Mouse (Mus musculus): ENCODE measurements around the gene 2810004N23Rik.

- TF ChIP-seq POLR2A (IDR thresholded peaks at IDR 0.05; ENCODE audit: low read depth, low read length) = no peak
- TF ChIP-seq CTCF (IDR thresholded peaks at IDR 0.05; ENCODE audit: extremely low read depth, insufficient read length, insufficient replicate concordance, low read depth, low read length) = no peak
Measured at GRCm38 (mm10) chr8:124837956-124838355, 25.0 kb downstream of the 2810004N23Rik start.

Measured in small intestine, adult 2 months (tissue).